Mouse (Mus musculus) hindbrain, embryonic 15.5 days (tissue): ENCODE results near the gene Gm20388. TPM values are rescaled to one million over a fixed set of nuclear protein-coding genes. Genes with fewer than 3 reads are reported as not detected.

ENCODE experiments used
- ATAC-seq: fragments of 200-750 bp; cut with Nextera tagmentation; 2 replicates; pipeline ENCODE4 v1.8.0; 2017; ENCODE audit warnings: low read depth, moderate number of reproducible peaks, moderate TSS enrichment; ENCODE audit not compliant: low FRiP score
- H3K27ac ChIP-seq: fragments of 300-500 bp; sonication (generic); replicated peaks from 2 replicates; pipeline ENCODE4 v1.5.1; 2015; ENCODE audit warnings: mild to moderate bottlenecking, inconsistent platforms
- H3K27me3 ChIP-seq: fragments of 300-500 bp; sonication (generic); 2 replicates; pipeline ENCODE4 v1.6.1; 2015; ENCODE audit warnings: control low read depth, inconsistent platforms
- H3K36me3 ChIP-seq: fragments of 300-500 bp; sonication (generic); 2 replicates; pipeline ENCODE4 v1.6.1; 2015; ENCODE audit warnings: control low read depth, inconsistent platforms
- H3K4me1 ChIP-seq: fragments of 300-500 bp; sonication (generic); replicated peaks from 2 replicates; pipeline ENCODE4 v1.6.1; 2015; ENCODE audit warnings: control low read depth, inconsistent platforms
- H3K4me2 ChIP-seq: fragments of 300-500 bp; sonication (generic); 2 replicates; pipeline ENCODE4 v1.6.1; 2015; ENCODE audit warnings: moderate library complexity, mild to moderate bottlenecking, inconsistent platforms
- H3K4me3 ChIP-seq: fragments of 300-500 bp; sonication (generic); 2 replicates; pipeline ENCODE4 v1.5.1; 2015; ENCODE audit warnings: mild to moderate bottlenecking, inconsistent platforms
- H3K9ac ChIP-seq: fragments of 300-500 bp; sonication (generic); 2 replicates; pipeline ENCODE4 v1.6.1; 2015; ENCODE audit warnings: inconsistent platforms
- H3K9me3 ChIP-seq: fragments of 300-500 bp; sonication (generic); 2 replicates; pipeline ENCODE4 v1.6.1; 2016; ENCODE audit warnings: control low read depth, inconsistent platforms
- WGBS: fragments of 180-500 bp; shearing (Covaris S2); methylation state at CpG from one replicate; pipeline ENCODE4 v1.1.7; 2015; 5-methylcytosine and 5-hydroxymethylcytosine counted together
- polyA plus RNA-seq: library from polyadenylated mRNA; unstranded; fragments of >200 nt; fragmentation: Nextera tagmentation; extraction: Ambion mirVana; gene quantifications from 2 replicates; pipeline ENCODE4 v1.2.1, GENCODE M21; 2015

Gm20388 gene
- polyA plus RNA-seq, 1 experiment from 2014 or later: 5.4 TPM

DNA sequence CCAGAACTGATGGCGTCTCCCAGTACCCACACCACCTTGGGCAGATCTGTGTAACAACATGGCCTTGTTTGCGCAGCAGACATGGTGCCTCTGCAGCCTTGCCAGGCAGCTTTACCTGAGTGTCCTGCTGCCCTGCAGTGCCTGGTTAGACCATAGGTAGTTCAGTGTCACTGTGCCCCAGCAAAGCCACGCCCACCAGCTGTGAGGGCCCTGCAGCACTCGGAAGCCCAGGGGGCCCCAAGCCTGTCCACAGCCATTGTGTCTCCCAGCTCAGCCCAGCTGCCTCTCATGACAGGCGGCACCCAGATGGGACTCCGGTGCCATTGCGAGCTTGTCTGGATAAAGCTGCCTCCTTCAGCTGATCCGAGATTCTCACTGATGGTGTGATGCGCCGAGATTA is 2380.9 kb downstream of the Gm20388 start:
- no peaks in the 10 kb centered on the region for H3K36me3 ChIP-seq
- H3K4me3 ChIP-seq: no peak overlapping the region
- peaks cover 32% of the 10 kb centered on the region for H3K4me1 ChIP-seq
- H3K9ac ChIP-seq: no peak overlapping the region
- no peak overlapping the region for H3K4me2 ChIP-seq
- 0 out of 2 replicates have a peak overlapping the region, but pooled peaks have one; percentile 8 for H3K27ac ChIP-seq
- no peak for ATAC-seq
- H3K27me3 ChIP-seq: no peaks in the 10 kb centered on the region
- 32% methylated on average over 10 of the region's 10 CpGs for WGBS
- H3K9me3 ChIP-seq: no peaks in the 10 kb centered on the region

DNA sequence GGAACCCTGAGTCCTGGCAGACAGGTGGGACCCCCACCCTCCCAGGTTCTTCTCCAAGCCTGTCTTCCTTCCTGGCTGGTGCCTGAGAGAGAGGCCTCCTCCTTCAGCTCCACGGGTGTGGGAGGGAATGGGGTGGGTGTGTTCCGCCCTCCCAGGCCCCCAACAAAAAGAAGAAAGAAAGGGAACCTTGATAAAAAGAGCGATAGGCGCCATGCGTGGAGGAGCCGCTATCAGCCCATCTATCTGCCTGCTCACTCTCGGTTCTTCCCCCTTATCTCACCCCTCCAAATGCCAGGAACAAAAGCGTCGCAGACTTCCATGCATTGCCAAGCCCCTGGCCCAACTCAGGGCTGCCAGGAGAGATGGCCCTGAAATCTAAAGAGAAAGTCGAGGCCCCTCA is 2382.8 kb downstream of the Gm20388 start:
- H3K4me3 ChIP-seq: no peak overlapping the region
- no peak overlapping the region for H3K9ac ChIP-seq
- H3K4me2 ChIP-seq: no peak overlapping the region
- no peaks in the 10 kb centered on the region for H3K36me3 ChIP-seq
- WGBS: 68% methylated on average over 10 of the region's 10 CpGs
- H3K4me1 ChIP-seq: peaks cover 43% of the 10 kb centered on the region
- H3K27ac ChIP-seq: no peak overlapping the region
- no peaks in the 10 kb centered on the region for H3K9me3 ChIP-seq
- H3K27me3 ChIP-seq: no peaks in the 10 kb centered on the region
- no peak for ATAC-seq

DNA sequence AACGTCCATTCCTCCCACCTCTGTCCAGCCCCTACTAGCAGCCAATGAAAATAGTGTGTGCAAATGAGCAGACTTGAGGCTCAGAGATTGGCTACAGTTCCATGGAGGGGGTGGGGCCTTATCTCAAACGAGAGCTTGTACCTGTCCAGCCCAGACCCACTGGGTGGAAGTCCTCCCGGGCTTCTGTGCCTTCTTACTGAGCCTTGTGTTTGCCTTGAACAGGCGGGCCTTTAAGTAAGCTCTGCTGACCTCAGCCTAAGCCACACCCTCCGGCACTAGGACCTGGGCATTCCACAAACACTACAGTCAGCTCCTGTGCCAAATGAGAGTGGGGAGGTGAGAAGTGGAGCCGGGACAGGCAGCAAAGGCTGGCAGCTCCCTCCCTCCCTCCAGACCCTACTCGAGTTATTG is 2383.6 kb downstream of the Gm20388 start:
- Histone ChIP-seq H3K36me3 (no peaks in the 10 kb centered on the region), H3K9ac (no peak overlapping the region), H3K4me1 (peaks cover 43% of the 10 kb centered on the region), H3K27me3 (no peaks in the 10 kb centered on the region), H3K27ac (no peak overlapping the region), H3K4me2 (no peak overlapping the region), H3K4me3 (no peak overlapping the region), H3K9me3 (no peaks in the 10 kb centered on the region)
- 5% methylated on average over 7 of the region's 7 CpGs for WGBS
- peak; percentile 31 for ATAC-seq

DNA sequence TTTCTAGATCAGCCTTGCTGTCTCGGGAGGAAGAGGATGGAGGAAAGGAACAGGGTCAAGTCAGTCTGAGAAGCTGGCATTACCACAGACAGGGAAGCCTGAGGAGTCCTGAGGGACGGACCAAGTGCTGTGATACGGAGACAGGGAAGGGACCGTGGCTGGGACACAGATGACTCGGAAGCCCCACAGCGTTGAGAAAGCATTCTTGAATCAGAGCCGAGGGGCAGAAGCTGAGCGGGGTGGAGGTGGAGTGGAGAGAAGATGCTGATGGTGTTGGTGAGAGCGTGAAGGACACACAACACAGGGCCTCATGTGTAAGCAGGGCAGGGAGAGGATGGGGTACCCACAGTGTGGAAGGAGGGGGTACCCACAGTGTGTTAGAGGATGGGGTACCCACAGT is 2384.7 kb downstream of the Gm20388 start:
- H3K27ac ChIP-seq: no peak overlapping the region
- WGBS: 50% methylated on average over 9 of the region's 9 CpGs
- no peak overlapping the region for H3K4me3 ChIP-seq

DNA sequence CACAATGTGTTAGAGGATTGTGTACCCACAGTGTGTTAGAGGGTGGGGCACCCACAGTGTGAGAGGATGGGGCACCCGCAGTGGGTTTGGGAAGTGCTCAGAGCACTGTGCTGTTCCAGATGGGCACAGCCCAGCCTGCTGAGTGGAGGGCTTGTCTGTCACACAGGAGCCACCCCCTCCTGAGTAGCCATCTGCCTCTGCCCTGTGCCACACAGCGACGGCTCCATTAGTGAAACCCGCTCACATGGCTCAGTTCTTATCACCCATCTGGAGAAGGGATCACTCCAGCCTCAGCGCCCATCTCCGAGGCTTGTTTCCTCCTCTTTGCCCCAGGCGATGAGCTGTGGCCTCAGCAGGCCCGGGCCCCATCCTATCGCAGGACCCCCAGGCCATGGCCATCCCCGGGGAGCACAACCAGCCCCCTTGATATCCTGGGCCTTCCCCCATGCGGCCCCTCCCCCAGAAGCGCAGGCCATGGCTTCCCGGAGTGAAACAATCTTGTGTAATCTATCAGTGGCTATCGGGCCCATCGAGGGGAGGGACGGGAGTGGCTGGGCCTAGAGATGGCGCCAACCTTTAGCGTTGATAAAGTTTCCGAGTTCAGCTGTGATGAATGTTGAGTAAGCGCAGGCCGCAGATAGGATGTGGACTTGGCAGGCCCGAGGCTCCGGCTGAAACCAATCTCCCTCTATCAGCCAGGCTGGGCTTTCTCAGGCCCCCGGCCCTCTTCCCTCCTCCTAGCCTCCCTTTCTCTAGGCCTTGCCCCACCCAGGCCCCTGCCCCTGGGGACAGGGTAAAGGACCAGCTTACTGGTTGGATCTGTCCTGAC is 2385.7 kb downstream of the Gm20388 start:
- 39% methylated on average over 24 of the region's 24 CpGs for WGBS
- Histone ChIP-seq H3K9ac (no peak overlapping the region), H3K4me1 (peaks cover 48% of the 10 kb centered on the region), H3K4me2 (no peak overlapping the region), H3K4me3 (no peak overlapping the region), H3K27me3 (no peaks in the 10 kb centered on the region), H3K36me3 (no peaks in the 10 kb centered on the region), H3K9me3 (no peaks in the 10 kb centered on the region), H3K27ac (peak overlapping the region; percentile 58; the same call in 1 of the 2 replicates)
- ATAC-seq: peak; percentile 59; the same call in 1 of the 2 replicates

More for the DNA sequence above, 2384.7 kb downstream of the Gm20388 start:
- Histone ChIP-seq H3K4me2 (no peak overlapping the region), H3K4me1 (peaks cover 43% of the 10 kb centered on the region), H3K9ac (no peak overlapping the region), H3K9me3 (no peaks in the 10 kb centered on the region), H3K27me3 (no peaks in the 10 kb centered on the region), H3K36me3 (no peaks in the 10 kb centered on the region)
- ATAC-seq: no peak

DNA sequence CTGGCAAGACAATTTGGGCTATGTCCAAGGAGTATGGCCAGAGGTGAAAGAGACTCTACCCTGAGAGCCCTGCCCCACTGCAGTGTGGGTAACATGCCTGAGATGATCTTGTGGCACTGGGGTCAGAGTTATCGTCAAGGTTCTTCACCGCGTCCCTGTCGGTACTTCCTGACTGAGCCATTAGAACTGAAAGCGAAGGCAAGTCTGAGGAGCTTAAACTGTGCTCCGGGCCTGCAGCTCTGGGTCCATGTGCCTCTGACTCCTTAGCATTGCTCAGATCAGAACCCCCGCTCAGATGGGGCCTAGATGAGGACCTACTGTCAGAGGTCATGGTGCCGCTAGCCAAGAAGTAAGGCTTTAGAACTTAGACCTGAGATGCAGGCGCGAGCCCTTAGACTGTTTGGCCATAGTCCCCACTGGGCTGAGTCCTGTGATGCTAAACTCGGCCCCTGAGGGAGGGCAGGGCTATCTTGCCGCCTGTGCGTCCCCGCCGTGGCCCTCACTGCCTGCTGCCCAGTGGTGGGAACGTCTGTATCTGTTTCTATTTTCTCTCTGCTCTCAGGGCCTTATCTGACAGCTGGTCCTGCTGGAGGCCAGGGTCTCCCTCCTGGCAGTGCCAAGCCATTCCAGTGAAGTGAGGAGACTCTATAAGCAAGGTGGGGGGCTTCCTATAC is 2389.1 kb downstream of the Gm20388 start:
- H3K27me3 ChIP-seq: no peaks in the 10 kb centered on the region
- no peak overlapping the region for H3K4me2 ChIP-seq
- H3K4me1 ChIP-seq: peaks cover 42% of the 10 kb centered on the region
- no peak overlapping the region for H3K9ac ChIP-seq
- no peak for ATAC-seq
- H3K27ac ChIP-seq: no peak overlapping the region
- H3K36me3 ChIP-seq: no peaks in the 10 kb centered on the region
- 65% methylated on average over 16 of the region's 16 CpGs for WGBS
- no peaks in the 10 kb centered on the region for H3K9me3 ChIP-seq
- no peak overlapping the region for H3K4me3 ChIP-seq

DNA sequence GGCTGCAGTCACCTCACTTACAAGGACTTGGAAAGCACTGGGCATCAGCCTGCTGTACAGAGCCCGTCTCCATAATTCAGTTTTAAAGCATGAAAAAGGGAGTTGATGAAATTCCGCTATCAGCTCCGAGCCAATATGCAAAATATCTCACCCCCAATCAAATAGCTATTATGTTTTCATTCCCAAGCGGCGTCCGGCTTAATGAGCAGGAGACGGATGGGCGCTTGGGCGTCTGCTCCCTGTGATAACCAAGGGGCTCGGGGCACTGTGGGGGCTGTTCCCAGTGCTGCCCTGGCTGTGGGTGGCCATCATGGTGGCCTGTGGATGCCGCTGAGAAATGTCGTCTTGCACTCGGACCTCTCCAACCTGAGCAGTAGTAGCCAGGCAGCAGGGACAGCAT is 2390.4 kb downstream of the Gm20388 start:
- Histone ChIP-seq H3K4me2 (no peak overlapping the region), H3K36me3 (no peaks in the 10 kb centered on the region), H3K9me3 (no peaks in the 10 kb centered on the region), H3K4me3 (no peak overlapping the region), H3K27ac (no peak overlapping the region), H3K4me1 (peaks cover 31% of the 10 kb centered on the region), H3K27me3 (no peaks in the 10 kb centered on the region), H3K9ac (no peak overlapping the region)
- ATAC-seq: no peak
- WGBS: 41% methylated on average over 13 of the region's 13 CpGs

DNA sequence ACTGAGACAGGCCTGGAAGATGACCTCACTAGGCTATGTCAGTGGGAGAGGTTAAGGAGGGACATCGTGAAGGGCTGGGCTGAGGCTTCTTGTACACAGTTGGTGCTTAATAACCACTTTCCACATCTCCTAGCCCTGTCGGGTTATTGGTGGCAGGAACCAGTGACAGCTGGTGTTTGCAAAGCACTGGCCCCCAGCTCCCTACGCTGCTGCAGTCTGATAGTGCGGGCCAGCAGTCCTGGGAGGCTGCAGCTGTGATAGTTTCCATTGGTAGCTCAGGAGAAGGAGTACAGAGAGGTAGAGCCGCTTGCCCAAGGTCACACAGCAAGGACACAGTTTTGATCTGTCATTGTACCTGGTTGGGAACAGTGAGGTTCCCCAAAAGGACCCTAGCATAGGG is 2391.2 kb downstream of the Gm20388 start:
- Histone ChIP-seq H3K9ac (no peak overlapping the region), H3K27ac (0 out of 2 replicates have a peak overlapping the region, but pooled peaks have one; percentile 46), H3K9me3 (no peaks in the 10 kb centered on the region), H3K4me2 (no peak overlapping the region), H3K4me1 (peaks cover 30% of the 10 kb centered on the region), H3K4me3 (no peak overlapping the region), H3K36me3 (no peaks in the 10 kb centered on the region), H3K27me3 (no peaks in the 10 kb centered on the region)
- 63% methylated on average over 5 of the region's 5 CpGs for WGBS
- ATAC-seq: no peak

DNA sequence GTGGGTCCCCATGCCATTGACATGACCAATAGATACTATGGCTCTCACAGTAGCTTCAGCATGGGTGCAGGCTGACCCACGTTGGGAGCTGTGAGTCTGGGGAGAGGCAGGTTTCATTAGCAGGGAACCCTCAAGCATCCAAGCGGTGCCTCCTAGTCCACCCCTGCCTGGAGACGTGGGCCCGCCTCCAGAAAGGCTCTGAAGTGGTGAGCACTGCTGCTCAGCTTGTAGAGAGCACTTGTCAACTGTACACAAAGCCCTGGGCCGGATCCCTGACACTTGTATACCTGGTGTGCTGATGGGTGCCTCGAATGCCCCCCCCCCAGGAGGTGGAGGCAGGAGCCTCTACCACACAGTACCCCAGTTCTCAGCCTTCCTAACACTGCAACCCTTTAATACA is 2392.8 kb downstream of the Gm20388 start:
- no peaks in the 10 kb centered on the region for H3K27me3 ChIP-seq
- peaks cover 35% of the 10 kb centered on the region for H3K4me1 ChIP-seq
- H3K4me2 ChIP-seq: no peak overlapping the region
- no peaks in the 10 kb centered on the region for H3K36me3 ChIP-seq
- ATAC-seq: no peak
- WGBS: 71% methylated on average over 6 of the region's 6 CpGs
- H3K9me3 ChIP-seq: no peaks in the 10 kb centered on the region
- no peak overlapping the region for H3K4me3 ChIP-seq
- H3K9ac ChIP-seq: no peak overlapping the region
- no peak overlapping the region for H3K27ac ChIP-seq

DNA sequence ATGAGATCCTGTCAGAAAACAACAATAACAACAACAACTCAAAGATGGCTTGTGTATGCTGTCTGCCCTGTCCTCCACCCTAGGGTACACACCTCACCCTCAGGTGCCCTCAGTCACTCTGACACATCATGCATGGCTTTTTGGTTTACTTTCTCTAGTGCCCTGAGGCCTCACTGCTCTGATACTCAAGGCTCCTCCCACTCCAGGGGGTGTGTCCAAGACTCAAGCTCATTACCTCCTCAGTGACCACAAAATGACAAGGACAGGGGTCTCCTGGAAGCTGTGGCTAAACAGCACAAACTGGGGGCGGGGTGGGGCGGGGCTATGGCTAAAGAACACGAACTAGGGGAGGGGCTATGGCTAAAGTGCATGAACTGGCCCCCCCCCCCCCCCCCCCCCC is 2393.4 kb downstream of the Gm20388 start:
- peaks cover 35% of the 10 kb centered on the region for H3K4me1 ChIP-seq
- H3K9me3 ChIP-seq: no peaks in the 10 kb centered on the region
- WGBS: 11% methylated on average over 3 of the region's 3 CpGs
- no peak overlapping the region for H3K27ac ChIP-seq
- no peak overlapping the region for H3K4me2 ChIP-seq
- no peak overlapping the region for H3K4me3 ChIP-seq
- no peaks in the 10 kb centered on the region for H3K36me3 ChIP-seq
- ATAC-seq: no peak
- H3K9ac ChIP-seq: no peak overlapping the region
- H3K27me3 ChIP-seq: no peaks in the 10 kb centered on the region

DNA sequence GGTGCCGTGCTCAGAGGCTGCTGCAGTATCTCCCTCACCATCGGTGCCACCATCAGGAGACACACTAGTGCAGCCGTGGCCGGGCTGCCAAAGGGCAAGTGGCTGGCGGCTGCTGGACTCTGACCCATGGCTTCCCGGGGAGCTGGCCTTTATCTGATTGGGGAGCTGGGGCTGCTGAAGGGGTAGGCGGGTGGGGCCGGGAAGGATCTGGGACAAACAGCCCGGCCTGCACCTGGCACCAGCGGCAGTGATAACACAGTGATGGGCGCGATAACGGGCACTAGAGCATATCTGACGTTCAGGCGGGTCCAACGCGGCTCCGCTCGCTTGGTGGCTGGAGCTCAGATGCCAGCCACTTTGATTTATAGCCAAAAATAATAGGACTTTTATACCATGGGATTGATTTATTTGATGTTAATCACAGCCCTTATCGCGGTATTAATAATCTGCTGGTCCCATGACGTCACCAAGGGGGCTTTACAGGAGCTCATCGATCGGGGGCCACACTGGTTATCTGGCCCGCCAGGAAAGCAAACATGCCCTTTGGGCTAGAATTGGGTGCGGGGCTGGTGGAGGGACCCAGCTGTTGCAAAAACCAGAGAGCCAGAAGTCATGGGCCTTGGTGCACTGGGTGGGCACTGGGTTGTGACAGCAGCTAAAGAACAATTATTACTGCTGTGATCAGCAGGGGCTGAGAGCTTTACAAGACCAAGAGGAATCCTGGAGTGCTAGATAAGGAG is 2396.2 kb downstream of the Gm20388 start:
- Histone ChIP-seq H3K4me3 (no peak overlapping the region), H3K9ac (no peak overlapping the region), H3K27me3 (no peaks in the 10 kb centered on the region), H3K4me2 (no peak overlapping the region), H3K4me1 (peaks cover 31% of the 10 kb centered on the region), H3K9me3 (no peaks in the 10 kb centered on the region), H3K36me3 (no peaks in the 10 kb centered on the region), H3K27ac (peak overlapping the region; percentile 49; the same call in 1 of the 2 replicates)
- WGBS: 58% methylated on average over 26 of the region's 26 CpGs
- no peak for ATAC-seq

DNA sequence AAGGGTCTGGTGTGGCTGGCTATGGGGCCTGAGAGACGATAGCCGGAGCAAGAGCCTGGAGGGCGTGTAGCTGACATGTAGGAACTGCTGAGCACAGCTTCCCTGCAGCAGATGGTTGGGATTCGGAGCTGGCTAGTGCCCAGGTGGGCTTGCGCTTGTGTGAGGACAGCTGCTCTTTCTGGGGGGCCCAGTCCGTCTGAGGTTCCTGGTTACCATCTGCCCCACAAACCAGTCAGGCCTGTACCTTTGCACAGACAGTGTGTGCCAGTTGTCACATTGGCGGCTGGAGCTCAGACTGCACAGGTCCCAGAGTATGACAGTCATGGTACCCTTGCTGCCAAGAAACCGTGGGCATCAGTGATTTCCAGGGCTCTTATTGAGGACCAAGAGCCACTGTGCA is 2397.2 kb downstream of the Gm20388 start:
- Histone ChIP-seq H3K4me1 (peaks cover 23% of the 10 kb centered on the region), H3K4me3 (no peak overlapping the region), H3K9me3 (no peaks in the 10 kb centered on the region), H3K36me3 (no peaks in the 10 kb centered on the region), H3K27ac (peak overlapping the region; percentile 49), H3K9ac (no peak overlapping the region), H3K4me2 (no peak overlapping the region), H3K27me3 (no peaks in the 10 kb centered on the region)
- 0 out of 2 replicates have a peak, but pooled peaks have one; percentile 35 for ATAC-seq
- 50% methylated on average over 8 of the region's 8 CpGs for WGBS
